Mouse (Mus musculus): ENCODE results near the gene Dnah17.

DNA sequence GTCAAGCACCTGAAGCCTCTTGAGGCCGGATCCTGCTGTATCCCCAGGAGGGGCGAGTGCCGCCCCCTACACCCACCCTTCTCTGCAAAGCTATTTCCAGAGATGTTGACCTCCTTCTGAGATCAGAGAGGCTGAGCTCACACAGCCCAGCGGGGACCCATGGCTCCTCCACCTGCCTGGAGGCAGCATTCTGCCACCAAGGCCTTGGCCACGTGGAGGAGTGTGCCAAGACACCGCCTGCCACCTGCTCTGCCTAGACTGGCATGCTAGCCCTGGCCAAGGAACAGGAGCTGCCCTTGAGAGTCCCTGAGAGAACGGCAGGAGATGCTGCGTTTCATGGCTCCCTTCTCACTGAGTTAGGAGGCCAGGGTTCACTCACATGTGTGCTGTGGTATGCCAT is 34.1 kb upstream of the Dnah17 start:
- TF ChIP-seq POLR2A (IDR thresholded peaks at IDR 0.05; ENCODE audit: insufficient read length, low read depth) (no peak), USF1 (IDR thresholded peaks at IDR 0.05; ENCODE audit: low read depth) (no peak), SRF (IDR thresholded peaks at IDR 0.05; ENCODE audit: control insufficient read depth, insufficient read length, low read depth) (no peak), TCF3 (IDR thresholded peaks at IDR 0.05; ENCODE audit: insufficient read length, low read depth) (no peak), MAX (IDR thresholded peaks at IDR 0.05; ENCODE audit: low read depth) (no peak), E2F4 (IDR thresholded peaks at IDR 0.05; ENCODE audit: insufficient read depth) (no peak), CEBPB (IDR thresholded peaks at IDR 0.05; ENCODE audit: insufficient read depth, poor library complexity, severe bottlenecking) (no peak), REST (IDR thresholded peaks at IDR 0.05; ENCODE audit: insufficient read depth, insufficient read length) (no peak)
